ENCODE assay signal across 24 mouse cellular contexts in genomic region chr11:55780011-55780410, GRCm38 (mm10).
"Had no signal": no experiment of that assay in that cellular context is flagged by ENCODE, and none has a peak within 500 bp of the region (broad histone marks: within the 10 kb centered on the region; RNA-seq: fewer than 3 reads in every experiment).

No protein-coding gene starts in this region.

- ATAC-seq: hindbrain, embryonic 16.5 days; intestine, embryonic 16.5 days; liver, embryonic 12.5 days had no signal

- H3K27ac ChIP-seq: heart, adult 2 months; heart, embryonic 13.5 days; heart, embryonic 15.5 days; kidney, embryonic 15.5 days; kidney, postnatal 0 days; limb, embryonic 13.5 days; limb, embryonic 15.5 days; liver, embryonic 12.5 days; liver, embryonic 14.5 days had no signal

- H3K9me3 ChIP-seq: heart, embryonic 13.5 days; heart, embryonic 15.5 days; hindbrain, embryonic 13.5 days; kidney, embryonic 15.5 days; limb, embryonic 13.5 days; limb, embryonic 15.5 days; liver, embryonic 12.5 days had no signal

- H3K4me1 ChIP-seq: heart, embryonic 13.5 days; heart, embryonic 15.5 days; kidney, embryonic 15.5 days; limb, embryonic 13.5 days; limb, embryonic 15.5 days; liver, embryonic 12.5 days had no signal

- H3K4me3 ChIP-seq: heart, adult 2 months; heart, embryonic 13.5 days; heart, embryonic 15.5 days; hindbrain, embryonic 13.5 days; kidney, embryonic 15.5 days; limb, embryonic 13.5 days; limb, embryonic 15.5 days; liver, embryonic 12.5 days had no signal

- H3K9ac ChIP-seq: heart, embryonic 13.5 days; heart, embryonic 15.5 days; hindbrain, embryonic 13.5 days; kidney, embryonic 15.5 days; limb, embryonic 13.5 days; limb, embryonic 15.5 days; liver, embryonic 12.5 days; liver, embryonic 14.5 days had no signal

- DNase-seq: gastrocnemius, postnatal 14 days; gastrocnemius, postnatal 36 days; heart, adult 2 months; heart, postnatal 14 days; heart, postnatal 36 days; kidney, adult 11 months; kidney, adult 2 months; kidney, adult 9 months; kidney, postnatal 14 days; kidney, postnatal 36 days; layer of hippocampus, adult 9-11 months; layer of hippocampus, postnatal 36 days had no signal

- H3K4me2 ChIP-seq: heart, embryonic 11.5 days; heart, embryonic 13.5 days; heart, embryonic 15.5 days; hindbrain, embryonic 13.5 days; kidney, embryonic 15.5 days; limb, embryonic 13.5 days; limb, embryonic 15.5 days; liver, embryonic 12.5 days had no signal

- H3K36me3 ChIP-seq: heart, embryonic 13.5 days; heart, embryonic 15.5 days; hindbrain, embryonic 13.5 days; kidney, embryonic 15.5 days; limb, embryonic 13.5 days; limb, embryonic 15.5 days; liver, embryonic 12.5 days had no signal

- H3K27me3 ChIP-seq: heart, embryonic 13.5 days; heart, embryonic 15.5 days; hindbrain, embryonic 13.5 days; kidney, embryonic 15.5 days; limb, embryonic 13.5 days; limb, embryonic 15.5 days; liver, embryonic 12.5 days had no signal
